Mouse (Mus musculus) small intestine, adult 2 months (tissue): ENCODE data around the gene Hnrnpa1.

Experiments used
- CTCF ChIP-seq: fragments of 200-500 bp; IDR thresholded peaks from 2 replicates; pipeline ENCODE4 v1.5.1; 2012; ENCODE audit warnings: low read depth, mild to moderate bottlenecking, control low read depth, inconsistent platforms, low read length, moderate library complexity, mixed read lengths; ENCODE audit not compliant: insufficient replicate concordance, insufficient read length; ENCODE audit errors: extremely low read depth
- POLR2A ChIP-seq: fragments of 200-500 bp; IDR thresholded peaks from 2 replicates; pipeline ENCODE4 v1.6.1; 2012; ENCODE audit warnings: low read depth, mild to moderate bottlenecking, control low read depth, inconsistent platforms, low read length, moderate library complexity

- TF ChIP-seq POLR2A, result no peak
- no peak for TF ChIP-seq CTCF
Measured at GRCm38 (mm10) chr15:103196835-103197234, 43.4 kb upstream of the Hnrnpa1 start.
